ENCODE assay signal across 16 mouse cellular contexts in the genomic region with DNA sequence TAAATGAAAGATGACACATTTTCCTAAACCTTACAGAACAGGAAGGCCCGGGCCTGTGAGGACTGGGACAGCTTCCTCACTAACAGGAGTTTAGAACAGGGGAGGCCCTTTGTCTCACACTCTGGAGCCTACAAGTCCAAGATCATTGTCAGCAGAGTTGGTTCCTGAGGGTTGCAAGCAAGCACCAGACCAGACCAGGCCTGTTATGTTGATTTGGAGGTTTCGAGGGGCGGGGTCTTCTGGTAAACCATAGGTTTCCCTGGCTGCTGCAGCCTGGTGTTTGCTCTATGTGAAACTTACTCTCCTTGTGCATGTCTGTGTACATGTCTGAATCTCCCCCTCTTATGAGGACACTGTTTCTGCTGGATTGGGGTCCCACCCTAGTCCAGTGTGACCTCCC.
"Had no signal": no experiment of that assay in that cellular context is flagged by ENCODE, and none has a peak within 500 bp of the region (broad histone marks: within the 10 kb centered on the region; RNA-seq: fewer than 3 reads in every experiment).

No protein-coding gene starts in this region.

- DNase-seq: lung, adult 18-20 months; lung, embryonic 14.5 days; lung, postnatal 10 days; lung, postnatal 4 days; midbrain, embryonic 14.5 days; right cerebral cortex, postnatal 14 days; thymus, postnatal 14 days; thymus, postnatal 36 days had no signal

- H3K9ac ChIP-seq: lung, embryonic 14.5 days; midbrain, embryonic 12.5 days; neural tube, embryonic 13.5 days; neural tube, embryonic 15.5 days; stomach, embryonic 15.5 days had no signal

- H3K27ac ChIP-seq: midbrain, embryonic 10.5 days; midbrain, embryonic 12.5 days; neural tube, embryonic 13.5 days; neural tube, embryonic 15.5 days; stomach, embryonic 15.5 days; stomach, postnatal 0 days had no signal

- H3K9me3 ChIP-seq: midbrain, embryonic 10.5 days; midbrain, embryonic 12.5 days; neural tube, embryonic 15.5 days; stomach, embryonic 15.5 days had no signal

- ATAC-seq: midbrain, embryonic 16.5 days had no signal

- H3K4me2 ChIP-seq: lung, embryonic 14.5 days; midbrain, embryonic 12.5 days; neural tube, embryonic 13.5 days; neural tube, embryonic 15.5 days; stomach, embryonic 15.5 days had no signal

- H3K4me3 ChIP-seq: midbrain, embryonic 10.5 days; midbrain, embryonic 12.5 days; myocyte; neural tube, embryonic 13.5 days; neural tube, embryonic 15.5 days; stomach, embryonic 15.5 days had no signal

- H3K36me3 ChIP-seq: midbrain, embryonic 10.5 days; midbrain, embryonic 12.5 days; neural tube, embryonic 13.5 days; neural tube, embryonic 15.5 days; stomach, embryonic 15.5 days had no signal

- H3K27me3 ChIP-seq: midbrain, embryonic 12.5 days; neural tube, embryonic 13.5 days; neural tube, embryonic 15.5 days; stomach, embryonic 15.5 days had no signal
